Mouse (Mus musculus) C2C12 (cell line): ENCODE measurements at regions not wholly inside any gene's neighbourhood (a gene's known extent, or its start where the extent isn't known, plus 50 kb on each side); places are given as distances from the start of the nearest gene placed in this dataset.

ENCODE experiments used
- H3K27me3 ChIP-seq: one replicate; pipeline ENCODE4 v1.6.1; 2011; ENCODE audit not compliant: control insufficient read depth, insufficient read depth, insufficient read length
- H3K36me3 ChIP-seq: one replicate; pipeline ENCODE4 v1.6.1; 2011; ENCODE audit not compliant: control insufficient read depth, insufficient read depth
- H3K4me3 ChIP-seq: one replicate; pipeline ENCODE4 v1.5.1; 2011; ENCODE audit warnings: mild to moderate bottlenecking, control low read depth; ENCODE audit not compliant: poor library complexity, insufficient read depth, severe bottlenecking
- H3K79me2 ChIP-seq: one replicate; pipeline ENCODE4 v1.6.1; 2011; ENCODE audit not compliant: control insufficient read depth, insufficient read depth
- H3K79me3 ChIP-seq: one replicate; pipeline ENCODE4 v1.6.1; 2011; ENCODE audit warnings: low read depth, control low read depth
- H3ac ChIP-seq: one replicate; pipeline ENCODE3; 2011; ENCODE audit warnings: low read depth; ENCODE audit not compliant: control insufficient read depth, insufficient read length
- CEBPB ChIP-seq: IDR thresholded peaks from one replicate; pipeline ENCODE4 v1.6.1; 2011; ENCODE audit warnings: low read depth, mild to moderate bottlenecking, control low read depth, moderate library complexity
- CTCF ChIP-seq: IDR thresholded peaks from one replicate; pipeline ENCODE4 v1.5.1; 2011; ENCODE audit not compliant: control insufficient read depth, insufficient read depth, insufficient read length
- FOSL1 ChIP-seq: IDR thresholded peaks from one replicate; pipeline ENCODE4 v1.8.0; 2011; ENCODE audit warnings: mild to moderate bottlenecking, low read length; ENCODE audit not compliant: poor library complexity, insufficient read depth, severe bottlenecking
- MAX ChIP-seq: IDR thresholded peaks from one replicate; pipeline ENCODE4 v1.6.1; 2011; ENCODE audit warnings: mild to moderate bottlenecking, control low read depth
- MYOD1 ChIP-seq: IDR thresholded peaks from one replicate; pipeline ENCODE4 v1.6.1; 2011; ENCODE audit warnings: low read depth; ENCODE audit not compliant: control insufficient read depth, insufficient read length
- MYOG ChIP-seq: IDR thresholded peaks from one replicate; pipeline ENCODE4 v1.6.1; 2011; ENCODE audit not compliant: control insufficient read depth, insufficient read length; ENCODE audit errors: extremely low read depth
- USF1 ChIP-seq: IDR thresholded peaks from one replicate; pipeline ENCODE4 v1.6.1; 2011; ENCODE audit warnings: low read depth, mild to moderate bottlenecking, control low read depth, moderate library complexity

DNA sequence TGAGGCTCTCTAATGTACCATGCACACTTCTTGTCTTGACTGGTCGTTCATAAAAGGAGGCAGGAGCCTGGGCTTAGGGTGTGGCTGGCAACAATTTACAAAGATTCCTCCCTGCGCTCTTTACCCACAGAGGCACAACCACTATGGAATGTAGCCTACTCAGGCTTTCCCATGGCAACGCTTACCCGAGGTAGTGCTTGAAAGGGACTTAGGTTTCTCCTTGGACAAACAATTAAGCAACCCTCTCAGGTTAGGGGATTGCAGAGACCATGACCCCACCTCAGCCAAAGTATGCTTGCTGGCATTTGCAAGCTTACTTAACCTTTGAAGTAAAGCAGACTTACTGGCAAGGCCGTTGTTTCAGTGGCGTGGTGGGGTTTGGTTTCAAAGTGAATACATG is 120.9 kb upstream of the Zfhx3 start:
- Histone ChIP-seq H3K4me3 (no peak overlapping the region), H3K27me3 (no peaks in the 10 kb centered on the region), H3K36me3 (no peaks in the 10 kb centered on the region), H3ac (no peak overlapping the region), H3K79me3 (no peaks in the 10 kb centered on the region), H3K79me2 (no peaks in the 10 kb centered on the region)
- no peak for TF ChIP-seq USF1
- no peak for TF ChIP-seq MAX
- TF ChIP-seq CTCF: no peak
- no peak for TF ChIP-seq CEBPB
- TF ChIP-seq FOSL1: no peak
- no peak for TF ChIP-seq MYOG
- no peak for TF ChIP-seq MYOD1

DNA sequence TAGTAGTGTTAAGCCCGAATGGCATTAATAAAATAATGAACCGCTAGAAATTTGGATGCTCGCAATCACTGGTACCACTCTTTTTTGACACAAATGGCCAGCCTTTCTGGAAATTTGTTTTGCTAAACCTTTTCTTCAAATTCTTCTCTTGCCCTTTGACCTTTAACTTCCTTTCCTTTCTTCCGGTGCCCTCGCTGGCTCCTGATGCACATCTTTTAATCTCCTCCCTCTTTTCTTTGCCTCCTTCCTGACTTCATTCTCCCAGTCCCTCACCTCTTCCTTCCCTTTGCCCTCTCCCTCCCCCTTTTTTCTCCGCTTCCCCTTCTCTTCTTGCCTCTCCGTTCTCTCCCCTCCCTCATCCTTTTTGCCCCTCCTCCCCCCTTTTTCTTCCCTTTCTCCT is 118.3 kb upstream of the Zfhx3 start:
- Histone ChIP-seq H3K79me2 (no peaks in the 10 kb centered on the region), H3K27me3 (no peaks in the 10 kb centered on the region), H3K36me3 (no peaks in the 10 kb centered on the region), H3K4me3 (no peak overlapping the region), H3K79me3 (no peaks in the 10 kb centered on the region), H3ac (no peak overlapping the region)
- no peak for TF ChIP-seq CTCF
- TF ChIP-seq USF1: no peak
- no peak for TF ChIP-seq MYOD1
- TF ChIP-seq MYOG: no peak
- TF ChIP-seq CEBPB: no peak
- no peak for TF ChIP-seq MAX
- no peak for TF ChIP-seq FOSL1

GRCm38 (mm10) chr8:107824640-107825039 is 117.8 kb upstream of the Zfhx3 start:
- H3K4me3 ChIP-seq: no peak overlapping the region

GRCm38 (mm10) chr8:107827500-107828125 is 114.8 kb upstream of the Zfhx3 start:
- TF ChIP-seq MYOD1: no peak
- no peak for TF ChIP-seq USF1
- TF ChIP-seq FOSL1: no peak
- no peak for TF ChIP-seq MAX
- TF ChIP-seq MYOG: no peak
- TF ChIP-seq CTCF: no peak
- no peak for TF ChIP-seq CEBPB
- H3K4me3 ChIP-seq: no peak overlapping the region

More at GRCm38 (mm10) chr8:107824640-107825039, 117.8 kb upstream of the Zfhx3 start:
- H3K36me3 ChIP-seq: no peaks in the 10 kb centered on the region
- TF ChIP-seq FOSL1 (no peak), USF1 (no peak), CTCF (no peak), MYOD1 (no peak), CEBPB (no peak), MYOG (no peak), MAX (no peak)
- H3K79me2 ChIP-seq: no peaks in the 10 kb centered on the region
- H3ac ChIP-seq: no peak overlapping the region
- no peaks in the 10 kb centered on the region for H3K79me3 ChIP-seq
- H3K27me3 ChIP-seq: no peaks in the 10 kb centered on the region

GRCm38 (mm10) chr8:107828541-107828940 is 113.9 kb upstream of the Zfhx3 start:
- no peaks in the 10 kb centered on the region for H3K27me3 ChIP-seq
- H3K4me3 ChIP-seq: no peak overlapping the region
- no peak overlapping the region for H3ac ChIP-seq
- no peaks in the 10 kb centered on the region for H3K79me3 ChIP-seq
- H3K36me3 ChIP-seq: no peaks in the 10 kb centered on the region
- TF ChIP-seq FOSL1: no peak
- no peak for TF ChIP-seq CEBPB
- TF ChIP-seq MAX: no peak
- TF ChIP-seq MYOG: no peak
- TF ChIP-seq CTCF: no peak
- TF ChIP-seq USF1: no peak
- no peak for TF ChIP-seq MYOD1
- H3K79me2 ChIP-seq: no peaks in the 10 kb centered on the region

More at GRCm38 (mm10) chr8:107827500-107828125, 114.8 kb upstream of the Zfhx3 start:
- Histone ChIP-seq H3K79me2 (no peaks in the 10 kb centered on the region), H3K79me3 (no peaks in the 10 kb centered on the region), H3K36me3 (no peaks in the 10 kb centered on the region), H3K27me3 (no peaks in the 10 kb centered on the region), H3ac (no peak overlapping the region)
